Mouse (Mus musculus) cortical plate, adult 2 months (tissue): ENCODE measurements around the gene Atp5j2.

Experiments used
- CTCF ChIP-seq: fragments of 200-500 bp; IDR thresholded peaks from 2 replicates; pipeline ENCODE4 v1.5.1; 2011; ENCODE audit warnings: mild to moderate bottlenecking, control low read depth, low read length; ENCODE audit not compliant: insufficient read depth; ENCODE audit errors: extremely low read depth
- POLR2A ChIP-seq: fragments of 200-500 bp; IDR thresholded peaks from 2 replicates; pipeline ENCODE4 v1.6.1; 2011; ENCODE audit warnings: mild to moderate bottlenecking, low read length, control low read depth; ENCODE audit not compliant: insufficient read depth; ENCODE audit errors: extremely low read depth

DNA sequence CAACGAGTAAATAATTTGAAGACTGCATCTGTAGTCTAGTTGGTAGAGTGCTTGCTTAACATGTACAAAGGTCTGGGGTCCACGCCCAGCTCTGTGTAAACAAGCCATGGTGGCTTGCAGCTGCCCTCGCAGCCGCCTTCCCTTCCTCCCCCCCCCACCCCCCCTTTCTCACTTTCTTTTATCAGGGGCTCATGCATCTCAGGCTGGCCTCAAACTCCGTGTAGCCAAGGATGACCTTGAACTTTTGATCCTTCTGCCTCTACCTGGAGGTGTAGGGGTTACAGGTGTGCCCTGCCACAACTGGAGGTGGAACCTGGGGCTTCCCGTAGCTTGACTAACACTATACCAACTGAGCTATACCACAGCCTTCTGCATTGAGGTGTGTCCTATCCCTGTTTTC, 25.9 kb upstream of the Atp5j2 start:
- TF ChIP-seq CTCF (no peak), POLR2A (no peak)
